Mouse (Mus musculus): ENCODE data around the gene Gm45021. TPM values are rescaled to one million over a fixed set of nuclear protein-coding genes. Genes with fewer than 3 reads are reported as not detected.

The Gm45021 gene
- polyA plus RNA-seq, 1 experiment from 2014 or later: not detected

- 0 out of 2 replicates have a peak overlapping the region, but pooled peaks have one; percentile 19 for H3K4me2 ChIP-seq (ENCODE audit: low read depth, low read length)
- no peaks in the 10 kb centered on the region for H3K9me3 ChIP-seq (replicated peaks; ENCODE audit: control insufficient read depth, low read length)
- 66% methylated on average over 8 of the region's 8 CpGs for WGBS
- H3K36me3 ChIP-seq (ENCODE audit: control insufficient read depth, insufficient read depth, low read length): no peaks in the 10 kb centered on the region
- peak overlapping the region; percentile 51; the same call in 1 of the 2 replicates for H3K9ac ChIP-seq (ENCODE audit: low read length)
- ATAC-seq (ENCODE audit: insufficient read depth, low FRiP score): no peak
- no peak overlapping the region for H3K4me3 ChIP-seq (replicated peaks; ENCODE audit: low read length)
- peaks cover 30% of the 10 kb centered on the region for H3K4me1 ChIP-seq (ENCODE audit: control insufficient read depth, insufficient read depth, low read length)
- no peaks in the 10 kb centered on the region for H3K27me3 ChIP-seq (ENCODE audit: control insufficient read depth, insufficient read depth, low read length)
- peak overlapping the region; percentile 44; the same call in 1 of the 2 replicates for H3K27ac ChIP-seq (ENCODE audit: low read length)
Measured at GRCm38 (mm10) chr6:48569065-48569807, 20.2 kb upstream of the Gm45021 start.

GRCm38 (mm10) chr6:48572014-48572413 is 17.4 kb upstream of the Gm45021 start:
- Histone ChIP-seq H3K27me3 (ENCODE audit: control insufficient read depth, insufficient read depth, low read length) (no peaks in the 10 kb centered on the region), H3K9me3 (replicated peaks; ENCODE audit: control insufficient read depth, low read length) (no peaks in the 10 kb centered on the region), H3K4me3 (replicated peaks; ENCODE audit: low read length) (peak overlapping the region; percentile 33), H3K36me3 (ENCODE audit: control insufficient read depth, insufficient read depth, low read length) (no peaks in the 10 kb centered on the region), H3K4me2 (ENCODE audit: low read depth, low read length) (peak overlapping the region; percentile 49), H3K27ac (ENCODE audit: low read length) (peak overlapping the region; percentile 87), H3K4me1 (ENCODE audit: control insufficient read depth, insufficient read depth, low read length) (peaks cover 26% of the 10 kb centered on the region), H3K9ac (ENCODE audit: low read length) (peak overlapping the region; percentile 59)
- WGBS: 87% methylated on average over 5 of the region's 5 CpGs
- ATAC-seq (ENCODE audit: insufficient read depth, low FRiP score): no peak

DNA sequence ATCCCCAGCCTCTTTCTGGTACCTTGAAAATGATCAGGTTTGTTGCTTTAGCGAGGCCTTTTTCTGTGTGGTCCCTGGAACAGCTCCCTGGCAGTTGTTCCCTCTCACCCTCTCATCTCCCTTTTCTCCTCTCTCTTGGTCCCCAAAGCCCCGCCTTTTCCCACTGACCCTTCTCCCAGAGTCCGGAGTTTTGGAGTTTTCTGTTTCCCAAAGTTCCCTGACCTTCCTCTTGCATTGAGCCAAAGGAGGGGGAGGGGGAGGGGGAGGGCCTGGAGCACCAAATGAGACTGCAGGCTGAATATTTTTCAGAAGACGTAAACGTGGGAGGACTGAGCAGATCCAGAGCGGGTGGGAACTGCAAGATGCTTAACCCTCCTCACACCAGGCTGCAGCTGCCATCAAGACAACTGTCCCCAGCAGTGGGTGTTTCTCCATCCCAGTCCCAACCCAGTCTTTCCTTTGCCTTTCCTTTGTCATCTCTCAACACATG is 16.8 kb upstream of the Gm45021 start, which contains the start of gene Rarres2:
Gene Rarres2 (minus strand): TSS at position 218 of the 490 bp plus-strand sequence.
- 22% methylated on average over 6 of the region's 6 CpGs for WGBS
- H3K4me3 ChIP-seq (replicated peaks; ENCODE audit: low read length): peak within 1 kb of the TSS; percentile 33
- H3K27ac ChIP-seq (ENCODE audit: low read length): peak within 1 kb of the TSS; percentile 87
- no peaks in the 10 kb centered on the region for H3K36me3 ChIP-seq (ENCODE audit: control insufficient read depth, insufficient read depth, low read length)
- peak within 1 kb of the TSS; percentile 59 for H3K9ac ChIP-seq (ENCODE audit: low read length)
- peak within 1 kb of the TSS; percentile 49 for H3K4me2 ChIP-seq (ENCODE audit: low read depth, low read length)
- H3K4me1 ChIP-seq (ENCODE audit: control insufficient read depth, insufficient read depth, low read length): peaks cover 26% of the 10 kb centered on the region
- no peaks in the 10 kb centered on the region for H3K9me3 ChIP-seq (replicated peaks; ENCODE audit: control insufficient read depth, low read length)
- ATAC-seq (ENCODE audit: insufficient read depth, low FRiP score): peak; percentile 83
- no peaks in the 10 kb centered on the region for H3K27me3 ChIP-seq (ENCODE audit: control insufficient read depth, insufficient read depth, low read length)

- peak overlapping the region; percentile 87 for H3K27ac ChIP-seq (ENCODE audit: low read length)
- 40% methylated on average over 10 of the region's 10 CpGs for WGBS
- no peak overlapping the region for H3K4me2 ChIP-seq (ENCODE audit: low read depth, low read length)
- H3K4me3 ChIP-seq (replicated peaks; ENCODE audit: low read length): no peak overlapping the region
- H3K9me3 ChIP-seq (replicated peaks; ENCODE audit: control insufficient read depth, low read length): no peaks in the 10 kb centered on the region
- H3K27me3 ChIP-seq (ENCODE audit: control insufficient read depth, insufficient read depth, low read length): no peaks in the 10 kb centered on the region
- H3K9ac ChIP-seq (ENCODE audit: low read length): peak overlapping the region; percentile 1; the same call in 1 of the 2 replicates
- peaks cover 26% of the 10 kb centered on the region for H3K4me1 ChIP-seq (ENCODE audit: control insufficient read depth, insufficient read depth, low read length)
- no peak for ATAC-seq (ENCODE audit: insufficient read depth, low FRiP score)
- no peaks in the 10 kb centered on the region for H3K36me3 ChIP-seq (ENCODE audit: control insufficient read depth, insufficient read depth, low read length)
Measured at GRCm38 (mm10) chr6:48573280-48573679, 16.1 kb upstream of the Gm45021 start.

GRCm38 (mm10) chr6:48573981-48574380 is 15.4 kb upstream of the Gm45021 start:
- Histone ChIP-seq H3K27ac (ENCODE audit: low read length) (peak overlapping the region; percentile 36; the same call in 1 of the 2 replicates), H3K4me3 (replicated peaks; ENCODE audit: low read length) (no peak overlapping the region), H3K36me3 (ENCODE audit: control insufficient read depth, insufficient read depth, low read length) (no peaks in the 10 kb centered on the region), H3K4me1 (ENCODE audit: control insufficient read depth, insufficient read depth, low read length) (peaks cover 26% of the 10 kb centered on the region), H3K4me2 (ENCODE audit: low read depth, low read length) (no peak overlapping the region), H3K27me3 (ENCODE audit: control insufficient read depth, insufficient read depth, low read length) (no peaks in the 10 kb centered on the region), H3K9me3 (replicated peaks; ENCODE audit: control insufficient read depth, low read length) (no peaks in the 10 kb centered on the region), H3K9ac (ENCODE audit: low read length) (no peak overlapping the region)
- ATAC-seq (ENCODE audit: insufficient read depth, low FRiP score): no peak
- WGBS: 64% methylated on average over 3 of the region's 3 CpGs

DNA sequence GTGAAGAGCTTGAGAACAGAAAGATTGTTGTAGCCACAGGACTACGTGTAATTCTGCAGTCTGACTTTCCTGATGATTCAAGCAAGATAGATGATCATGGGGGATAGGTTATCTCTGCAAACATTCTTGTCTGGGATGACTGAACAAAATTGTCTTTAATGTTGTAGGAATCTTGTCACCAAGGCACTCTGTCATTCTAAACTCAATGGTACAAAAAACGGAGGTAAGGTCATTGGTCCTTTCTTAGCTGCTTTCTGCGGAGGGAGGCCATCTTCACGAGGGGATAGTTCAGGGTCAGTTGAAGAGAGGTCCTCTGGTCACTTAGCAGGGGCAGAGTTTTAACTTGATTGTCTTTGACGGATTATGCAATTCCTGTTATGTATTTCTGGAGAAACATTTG is 10.7 kb upstream of the Gm45021 start:
- H3K4me2 ChIP-seq (ENCODE audit: low read depth, low read length): peak overlapping the region; percentile 11; the same call in 1 of the 2 replicates
- no peak overlapping the region for H3K4me3 ChIP-seq (replicated peaks; ENCODE audit: low read length)
- 30% methylated on average over 5 of the region's 5 CpGs for WGBS
- no peaks in the 10 kb centered on the region for H3K27me3 ChIP-seq (ENCODE audit: control insufficient read depth, insufficient read depth, low read length)
- no peaks in the 10 kb centered on the region for H3K36me3 ChIP-seq (ENCODE audit: control insufficient read depth, insufficient read depth, low read length)
- H3K27ac ChIP-seq (ENCODE audit: low read length): peak overlapping the region; percentile 82
- no peak for ATAC-seq (ENCODE audit: insufficient read depth, low FRiP score)
- H3K9me3 ChIP-seq (replicated peaks; ENCODE audit: control insufficient read depth, low read length): no peaks in the 10 kb centered on the region
- H3K9ac ChIP-seq (ENCODE audit: low read length): no peak overlapping the region
- peaks cover 18% of the 10 kb centered on the region for H3K4me1 ChIP-seq (ENCODE audit: control insufficient read depth, insufficient read depth, low read length)

- H3K4me1 ChIP-seq (ENCODE audit: control insufficient read depth, insufficient read depth, low read length): peaks cover 18% of the 10 kb centered on the region
- ATAC-seq (ENCODE audit: insufficient read depth, low FRiP score): peak; percentile 59; the same call in 1 of the 2 replicates
- WGBS: 16% methylated on average over 5 of the region's 5 CpGs
- no peaks in the 10 kb centered on the region for H3K9me3 ChIP-seq (replicated peaks; ENCODE audit: control insufficient read depth, low read length)
- no peak overlapping the region for H3K4me3 ChIP-seq (replicated peaks; ENCODE audit: low read length)
- H3K9ac ChIP-seq (ENCODE audit: low read length): peak overlapping the region; percentile 34
- H3K27me3 ChIP-seq (ENCODE audit: control insufficient read depth, insufficient read depth, low read length): no peaks in the 10 kb centered on the region
- peak overlapping the region; percentile 82 for H3K27ac ChIP-seq (ENCODE audit: low read length)
- no peaks in the 10 kb centered on the region for H3K36me3 ChIP-seq (ENCODE audit: control insufficient read depth, insufficient read depth, low read length)
- H3K4me2 ChIP-seq (ENCODE audit: low read depth, low read length): peak overlapping the region; percentile 11; the same call in 1 of the 2 replicates
Measured at GRCm38 (mm10) chr6:48579215-48579648, 10.2 kb upstream of the Gm45021 start.

DNA sequence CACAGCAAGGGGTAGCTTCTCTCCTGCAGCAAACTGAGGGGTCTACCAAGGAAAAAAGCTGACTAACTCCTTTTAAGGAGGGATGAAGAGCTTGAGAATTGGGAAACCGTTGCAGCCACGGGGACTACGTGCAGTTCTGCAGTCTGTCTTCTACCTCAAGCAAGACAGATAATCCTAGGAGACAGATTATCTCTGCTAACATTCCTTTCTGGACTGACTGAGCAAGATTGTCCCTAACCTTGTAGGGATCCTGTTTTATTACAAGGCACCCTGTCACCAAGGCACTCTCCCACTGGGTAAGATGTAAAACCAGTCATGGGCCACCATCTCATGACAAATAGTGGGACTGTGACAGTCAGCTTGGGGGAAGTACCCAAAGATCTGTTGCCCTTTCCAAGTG is 8.2 kb upstream of the Gm45021 start:
- H3K36me3 ChIP-seq (ENCODE audit: control insufficient read depth, insufficient read depth, low read length): no peaks in the 10 kb centered on the region
- peaks cover 18% of the 10 kb centered on the region for H3K4me1 ChIP-seq (ENCODE audit: control insufficient read depth, insufficient read depth, low read length)
- H3K9ac ChIP-seq (ENCODE audit: low read length): no peak overlapping the region
- ATAC-seq (ENCODE audit: insufficient read depth, low FRiP score): no peak; the same call in 1 of the 2 replicates
- H3K4me2 ChIP-seq (ENCODE audit: low read depth, low read length): no peak overlapping the region
- WGBS: 30% methylated on average over 3 of the region's 3 CpGs
- no peak overlapping the region for H3K27ac ChIP-seq (ENCODE audit: low read length)
- H3K4me3 ChIP-seq (replicated peaks; ENCODE audit: low read length): no peak overlapping the region
- no peaks in the 10 kb centered on the region for H3K9me3 ChIP-seq (replicated peaks; ENCODE audit: control insufficient read depth, low read length)
- no peaks in the 10 kb centered on the region for H3K27me3 ChIP-seq (ENCODE audit: control insufficient read depth, insufficient read depth, low read length)

DNA sequence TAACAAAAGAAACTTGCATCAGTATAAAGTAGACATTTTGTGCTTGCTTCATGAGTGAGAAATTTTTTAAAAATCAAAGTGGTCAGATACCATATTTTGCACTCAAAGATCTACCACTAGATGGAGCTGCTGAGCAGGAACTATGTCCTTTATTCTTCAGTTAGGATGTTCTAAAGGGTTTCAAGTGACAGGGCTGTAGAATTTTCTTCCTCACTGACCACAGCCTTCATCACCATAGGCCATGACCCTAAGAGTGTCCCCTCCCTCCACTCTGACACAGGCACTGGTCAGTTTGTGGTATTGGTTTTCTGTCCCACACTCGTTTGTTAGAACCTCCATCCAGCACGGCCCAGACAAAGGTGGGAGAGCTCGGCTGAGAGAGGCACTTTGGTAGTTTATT is 7.4 kb upstream of the Gm45021 start:
- H3K36me3 ChIP-seq (ENCODE audit: control insufficient read depth, insufficient read depth, low read length): no peaks in the 10 kb centered on the region
- no peaks in the 10 kb centered on the region for H3K9me3 ChIP-seq (replicated peaks; ENCODE audit: control insufficient read depth, low read length)
- no peaks in the 10 kb centered on the region for H3K27me3 ChIP-seq (ENCODE audit: control insufficient read depth, insufficient read depth, low read length)
- no peak overlapping the region for H3K4me2 ChIP-seq (ENCODE audit: low read depth, low read length)
- 69% methylated on average over 3 of the region's 3 CpGs for WGBS
- H3K9ac ChIP-seq (ENCODE audit: low read length): no peak overlapping the region
- H3K4me3 ChIP-seq (replicated peaks; ENCODE audit: low read length): no peak overlapping the region
- ATAC-seq (ENCODE audit: insufficient read depth, low FRiP score): no peak
- H3K27ac ChIP-seq (ENCODE audit: low read length): no peak overlapping the region
- peaks cover 18% of the 10 kb centered on the region for H3K4me1 ChIP-seq (ENCODE audit: control insufficient read depth, insufficient read depth, low read length)

Measured in stomach, embryonic 16.5 days (tissue).